Mouse (Mus musculus) cerebellum, adult 9-11 months (tissue): ENCODE results near the gene Fam89b.

Source experiments
- DNase-seq: peaks from one replicate; pipeline ENCODE4 v3.0.0; 2022

Fam89b gene

DNA sequence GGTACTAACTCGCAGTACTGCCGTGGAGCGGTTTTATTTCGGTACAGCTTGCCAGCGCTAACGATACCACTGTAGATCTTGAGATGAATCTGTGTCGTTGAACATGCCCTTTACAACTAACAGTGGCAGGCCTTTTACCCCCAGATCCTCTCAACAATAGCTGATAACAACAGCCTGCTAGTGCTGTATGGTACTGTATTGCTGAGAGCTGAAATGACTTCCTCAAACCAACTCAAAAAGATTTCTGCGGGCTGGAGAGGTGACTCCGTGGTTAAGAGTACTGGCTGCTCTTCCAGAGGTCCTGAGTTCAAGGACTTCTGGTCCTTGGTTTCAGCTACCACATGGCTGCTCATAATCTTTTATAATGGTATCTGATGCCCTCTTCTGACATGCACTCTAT is 4.9 kb upstream of the Fam89b start:
- no peak for DNase-seq

DNA sequence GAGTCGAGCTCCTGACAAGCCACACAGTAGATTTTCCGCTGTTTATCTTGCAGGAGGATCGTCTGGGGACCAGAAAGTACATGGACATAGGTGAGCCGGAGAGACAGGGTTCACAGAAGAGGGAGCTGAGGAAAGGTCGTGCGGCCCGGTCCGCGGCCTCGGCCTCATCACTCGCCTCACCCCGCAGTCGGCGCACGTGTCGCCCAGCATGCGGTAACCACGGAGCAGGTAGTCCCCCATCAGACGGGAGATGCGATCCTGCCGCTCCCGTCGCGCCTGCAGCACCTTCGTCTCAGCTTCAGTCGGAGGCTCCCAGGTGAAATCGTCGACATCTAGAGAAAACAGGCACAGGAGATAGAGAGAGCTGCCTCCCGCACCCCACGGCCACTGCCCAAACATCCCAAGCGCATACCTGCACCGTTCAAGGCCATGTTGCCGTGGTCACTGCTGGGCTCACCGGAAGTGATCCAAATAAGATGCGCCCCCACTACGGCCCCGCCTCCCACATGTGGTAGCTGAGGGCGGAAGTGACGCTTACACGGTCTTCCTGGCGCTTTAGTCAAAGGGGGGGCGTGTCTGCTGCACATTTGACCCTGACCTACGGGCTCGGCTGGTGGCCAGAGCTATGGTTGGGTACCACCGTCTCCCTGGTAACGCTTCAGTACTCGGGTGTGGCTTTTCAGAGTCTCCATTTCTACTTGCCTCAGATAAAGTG is 2.0 kb upstream of the Fam89b start:
- DNase-seq: peak; percentile 94

- DNase-seq: peak; percentile 73
These were observed 1.1 kb upstream of the Fam89b start for GRCm38 (mm10) chr19:5730314-5731186.

- peak; percentile 76 for DNase-seq
These were observed 616 bp downstream of the Fam89b start for GRCm38 (mm10) chr19:5728631-5729443.

DNA sequence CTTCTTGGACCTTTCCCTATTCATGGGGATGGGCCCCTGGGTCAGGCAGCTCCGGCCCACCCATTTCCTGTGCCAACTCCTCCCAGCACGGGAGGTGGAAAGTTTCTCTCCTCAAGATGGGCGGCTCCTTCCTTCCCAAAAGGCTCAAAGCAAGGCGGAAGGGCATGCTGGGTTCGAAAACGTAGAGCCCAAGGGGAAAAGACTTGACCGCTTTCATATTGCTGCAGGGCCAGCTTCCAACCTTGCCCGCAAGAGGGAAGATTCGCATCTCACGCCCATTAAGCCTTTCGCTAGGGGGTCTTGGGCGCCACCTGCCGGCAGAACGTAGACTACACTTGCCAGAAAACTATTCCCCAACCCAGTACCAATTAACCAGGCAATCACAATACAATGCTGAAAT is 1.8 kb downstream of the Fam89b start:
- peak; percentile 81 for DNase-seq

- DNase-seq: no peak
These were observed 2.4 kb downstream of the Fam89b start for GRCm38 (mm10) chr19:5726961-5727578.

DNA sequence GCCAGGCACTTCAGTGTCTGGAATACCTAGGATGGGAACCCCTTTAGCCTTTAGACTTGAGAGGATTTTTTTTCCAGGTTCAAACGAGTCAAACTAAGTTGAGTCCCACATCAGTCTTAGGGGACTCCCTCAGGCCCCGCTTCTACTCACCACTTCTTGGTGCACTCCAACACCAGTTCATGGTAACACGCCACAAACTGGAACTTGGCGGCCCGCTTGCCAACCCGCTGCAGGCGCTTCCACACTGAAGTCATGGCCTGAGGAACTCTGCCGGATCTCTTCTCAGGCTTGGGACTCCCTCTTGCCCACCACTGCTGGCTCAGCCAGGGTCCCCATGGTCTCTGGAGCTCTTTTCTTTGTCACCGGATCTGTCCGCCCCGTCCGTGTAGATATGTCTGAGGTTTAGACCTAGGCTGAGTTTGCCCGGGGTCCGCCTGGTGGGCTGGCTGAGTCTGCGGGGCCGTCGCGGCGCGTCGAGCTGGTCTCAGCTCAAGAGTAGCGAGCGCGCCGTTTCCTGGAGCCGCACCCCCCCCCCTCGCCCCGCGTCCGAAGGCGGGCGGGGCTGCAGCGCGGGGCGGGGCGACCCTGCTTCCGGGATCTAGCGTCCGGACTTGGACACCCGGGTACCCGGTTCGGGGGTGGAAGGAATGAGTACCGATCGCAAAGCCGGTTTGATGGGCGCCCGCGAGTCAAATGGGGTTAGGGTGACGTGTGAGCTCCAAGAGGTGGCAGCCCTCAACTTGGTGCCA is 3.5 kb downstream of the Fam89b start, which contains the start of gene Ehbp1l1:
Ehbp1l1 (minus strand) TSS at position 551 of the 749 bp plus-strand sequence.
- DNase-seq: no peak

DNA sequence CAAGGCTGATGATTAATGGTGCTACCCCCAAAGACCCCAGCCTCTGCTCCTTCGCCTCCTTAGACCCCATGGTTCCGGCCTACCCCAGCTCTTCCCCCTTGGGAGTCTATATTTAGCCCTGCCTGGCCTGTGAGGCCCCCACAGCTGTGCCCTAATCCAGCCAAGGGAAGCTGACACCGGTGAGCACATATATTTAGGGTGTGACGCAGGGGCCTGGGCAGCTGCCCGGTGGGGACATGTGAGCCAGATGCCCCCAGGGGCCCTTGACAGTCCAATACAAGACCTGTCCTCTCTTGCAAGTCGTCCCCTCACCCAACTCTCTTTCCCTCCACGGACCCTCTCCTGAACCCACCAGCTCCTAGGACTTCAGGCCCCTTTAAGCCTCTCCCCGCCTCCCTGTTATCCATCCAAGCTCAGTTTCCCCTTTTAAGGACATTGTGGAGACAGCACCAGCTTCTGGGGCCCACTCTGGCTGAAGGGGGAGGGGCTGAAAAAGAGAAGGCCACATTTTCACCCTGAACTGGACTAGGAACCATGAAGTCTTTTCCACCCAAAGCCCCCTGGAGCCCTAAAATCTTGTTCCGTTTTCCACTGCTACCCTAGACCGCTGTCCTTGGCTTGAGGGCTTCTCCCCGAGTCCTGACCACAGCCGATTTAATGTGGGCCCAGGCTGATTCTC is 4.3 kb downstream of the Fam89b start:
- no peak for DNase-seq

GRCm38 (mm10) chr19:5724549-5724941 is 4.9 kb downstream of the Fam89b start:
- no peak for DNase-seq

- no peak for DNase-seq
These were observed 5.4 kb downstream of the Fam89b start for GRCm38 (mm10) chr19:5723934-5724548.

DNA sequence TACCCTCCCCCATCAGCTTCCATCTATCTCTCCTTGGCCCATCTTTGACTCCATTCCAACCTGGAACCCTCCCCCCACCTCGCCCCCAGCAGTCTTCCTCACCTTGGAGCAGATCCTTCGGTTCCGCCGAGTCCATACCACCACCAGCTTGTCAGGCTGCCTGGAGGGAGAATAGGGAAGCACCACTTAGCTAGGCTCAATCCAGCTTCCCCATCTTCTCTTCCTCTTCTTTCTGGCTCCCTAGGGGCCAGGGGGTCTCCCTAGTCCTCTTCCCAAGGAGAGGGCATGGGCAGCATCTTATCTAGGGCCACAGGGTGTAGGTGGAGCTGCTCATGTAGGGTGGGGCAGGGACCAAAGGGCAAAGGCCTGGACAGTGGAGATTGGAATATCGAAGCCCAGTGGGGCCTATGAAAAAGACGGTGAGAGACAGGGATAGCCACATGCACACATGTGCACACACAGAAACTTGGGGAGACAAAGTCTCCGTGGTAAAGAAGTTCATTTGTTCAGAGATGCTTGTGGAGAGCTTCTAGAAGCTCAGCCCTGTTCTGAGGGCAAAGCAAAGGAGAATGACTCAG is 6.5 kb downstream of the Fam89b start:
- no peak for DNase-seq

DNA sequence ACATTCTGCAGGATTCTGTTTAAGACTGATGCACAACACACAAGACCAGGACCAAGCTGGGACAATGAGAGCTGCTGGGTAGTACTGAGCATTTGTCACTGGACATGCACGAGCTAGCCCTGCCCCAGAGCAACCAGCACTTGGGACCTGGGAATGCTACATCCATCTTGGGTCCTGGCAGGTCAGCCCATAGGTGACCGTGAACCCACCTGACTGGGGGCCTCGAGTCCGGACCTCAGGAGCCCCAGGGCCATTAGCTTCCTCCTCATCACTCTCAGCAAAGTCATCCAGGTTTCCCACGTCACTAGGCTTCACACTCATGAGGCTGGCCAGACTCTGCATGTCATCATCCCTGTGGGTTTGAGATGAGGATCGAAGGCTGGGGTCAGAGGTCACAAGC is 8.2 kb downstream of the Fam89b start:
- no peak for DNase-seq

GRCm38 (mm10) chr19:5716955-5717354 is 12.5 kb downstream of the Fam89b start:
- no peak for DNase-seq

DNA sequence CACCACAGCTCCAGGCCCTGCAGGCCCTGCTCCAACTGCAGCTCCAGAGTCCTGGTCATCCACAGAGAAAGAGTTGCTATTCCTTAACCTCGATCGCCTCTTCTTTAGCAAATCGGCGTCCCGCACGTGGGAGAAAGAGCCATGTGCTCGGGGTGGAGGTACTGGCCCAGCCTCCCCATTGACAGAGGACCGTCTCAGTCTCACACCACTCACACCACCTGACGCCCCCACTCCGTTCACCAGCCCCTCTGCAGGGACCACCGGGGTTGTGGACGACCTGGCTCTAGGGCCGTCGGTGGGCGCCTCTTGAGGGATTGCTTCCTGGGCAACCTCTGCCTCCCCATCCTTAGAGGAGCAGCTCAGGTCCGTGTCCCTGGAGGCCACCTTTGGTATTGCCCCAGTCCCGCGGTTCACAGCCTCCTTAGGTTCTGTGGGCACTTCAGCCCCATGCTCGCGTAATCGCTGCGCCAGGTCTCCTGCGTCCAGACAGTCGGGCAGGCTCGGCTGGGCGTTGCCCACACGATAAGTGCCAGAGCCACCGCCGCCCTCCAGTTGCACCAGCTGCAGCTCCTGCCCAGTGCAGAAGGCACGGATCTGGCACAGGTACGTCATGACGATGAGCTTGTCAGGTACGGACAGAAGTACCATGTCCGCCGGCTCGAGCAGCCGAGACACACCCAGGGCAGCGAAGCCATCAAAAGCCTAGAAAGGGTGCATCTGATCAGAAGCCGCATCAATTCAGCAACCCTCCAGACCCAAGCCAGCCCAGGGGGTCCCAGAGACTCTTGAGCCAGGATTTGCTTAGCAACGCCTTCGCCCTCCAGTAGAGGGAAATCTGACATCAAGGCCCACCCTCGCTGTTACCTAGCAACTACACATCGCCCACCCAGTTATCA is 13.4 kb downstream of the Fam89b start:
- DNase-seq: peak; percentile 56

DNA sequence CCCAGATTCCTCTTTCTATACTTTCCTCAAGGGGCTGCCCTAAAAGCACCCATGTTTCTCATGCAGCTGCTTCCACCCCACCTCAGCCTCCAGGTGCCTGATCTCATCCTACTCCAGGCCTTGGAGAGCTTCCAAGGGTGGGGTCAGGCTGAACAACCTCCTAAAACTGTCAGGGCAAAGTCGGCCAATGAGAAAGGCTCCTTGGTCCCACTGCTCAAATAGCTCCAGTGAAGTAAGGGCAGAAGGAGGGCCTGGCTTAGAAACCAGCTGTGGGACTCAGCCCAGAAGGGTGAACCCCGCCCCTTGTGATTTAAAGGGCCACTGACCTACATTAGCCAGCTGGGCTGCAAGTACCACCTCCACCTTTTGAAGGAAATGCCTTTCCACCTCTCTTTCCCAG is 15.7 kb downstream of the Fam89b start:
- DNase-seq: no peak

- DNase-seq: no peak
These were observed 16.2 kb downstream of the Fam89b start for GRCm38 (mm10) chr19:5713255-5713654.

DNA sequence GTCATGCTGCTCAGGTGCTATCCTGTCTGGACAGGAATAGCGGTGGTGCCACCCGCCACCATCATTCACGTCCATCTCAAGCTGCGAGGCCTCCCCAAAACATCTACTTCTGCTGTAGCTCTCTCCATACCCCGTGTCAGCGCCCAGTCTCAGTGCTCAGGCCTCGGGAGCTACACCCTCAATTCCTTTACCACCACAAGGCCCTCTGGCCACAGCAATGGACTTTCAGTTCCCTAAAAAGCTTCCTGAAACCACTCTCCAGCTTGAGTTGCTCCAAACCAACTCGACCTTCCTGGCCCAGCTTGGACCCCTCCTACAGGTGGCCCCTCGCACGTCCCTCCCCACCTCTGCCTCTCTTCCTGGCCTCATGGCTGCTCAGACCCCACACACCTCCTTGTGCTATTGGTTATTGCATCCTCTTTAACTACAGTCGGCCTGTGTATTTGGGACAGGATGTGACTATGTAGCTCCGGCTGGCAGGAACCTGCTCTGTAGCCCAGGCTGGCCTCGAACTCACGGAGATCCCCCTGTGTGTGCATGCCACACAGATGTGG is 17.5 kb downstream of the Fam89b start:
- no peak for DNase-seq

- DNase-seq: peak; percentile 74
These were observed 18.2 kb downstream of the Fam89b start for GRCm38 (mm10) chr19:5711218-5711617.

DNA sequence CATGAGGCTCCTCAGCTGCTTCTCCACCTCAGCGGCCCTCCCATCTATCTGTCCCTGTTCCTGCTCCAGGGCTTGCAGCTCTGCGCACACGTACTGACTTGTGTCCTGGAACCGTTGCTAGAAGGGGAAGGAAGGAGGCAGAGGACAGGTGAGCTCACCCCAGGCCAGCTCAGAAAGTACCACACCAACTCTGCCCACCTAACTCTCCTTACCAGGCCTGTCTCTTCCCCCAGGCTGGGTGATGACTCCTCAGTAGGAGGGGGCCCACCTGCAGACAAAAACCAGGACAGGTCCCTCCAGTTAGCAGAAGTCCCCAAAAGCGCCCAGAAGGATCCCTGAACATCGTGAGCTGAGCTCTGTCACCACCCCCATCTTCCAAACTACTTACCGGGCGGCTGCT is 18.9 kb downstream of the Fam89b start:
- DNase-seq: no peak
